Mouse (Mus musculus) heart, embryonic 11.5 days (tissue): ENCODE measurements around the gene Hsp90ab1. TPM values are rescaled to one million over a fixed set of nuclear protein-coding genes. Genes with fewer than 3 reads are reported as not detected.
A peak's percentile ranks its signal among the peaks of the same experiment; 100 is the strongest.

ENCODE experiments used
- ATAC-seq: fragments of 200-750 bp; cut with Nextera tagmentation; replicated peaks from 2 replicates; pipeline ENCODE4 v1.8.0; 2017; ENCODE audit warnings: moderate library complexity; ENCODE audit not compliant: insufficient number of reproducible peaks, low FRiP score, low TSS enrichment
- H3K27ac ChIP-seq: fragments of 300-500 bp; sonication (generic); 2 replicates; pipeline ENCODE4 v1.5.1; 2014; ENCODE audit warnings: mild to moderate bottlenecking, low read depth, low read length
- H3K27me3 ChIP-seq: fragments of 300-500 bp; sonication (generic); 2 replicates; pipeline ENCODE4 v1.6.1; 2014; ENCODE audit warnings: mild to moderate bottlenecking, low read length, mixed read lengths; ENCODE audit not compliant: control insufficient read depth, insufficient read depth
- H3K36me3 ChIP-seq: fragments of 300-500 bp; sonication (generic); 2 replicates; pipeline ENCODE4 v1.6.1; 2014; ENCODE audit warnings: mild to moderate bottlenecking, low read length, moderate library complexity, mixed read lengths; ENCODE audit not compliant: control insufficient read depth, insufficient read depth
- H3K4me1 ChIP-seq: fragments of 300-500 bp; sonication (generic); 2 replicates; pipeline ENCODE4 v1.6.1; 2014; ENCODE audit warnings: low read length; ENCODE audit not compliant: control insufficient read depth, insufficient read depth
- H3K4me2 ChIP-seq: fragments of 300-500 bp; sonication (generic); 2 replicates; pipeline ENCODE4 v1.6.1; 2014; ENCODE audit warnings: mild to moderate bottlenecking, moderate library complexity
- H3K4me3 ChIP-seq: fragments of 300-500 bp; sonication (generic); 2 replicates; pipeline ENCODE4 v1.5.1; 2014; ENCODE audit warnings: low read depth, low read length
- H3K9ac ChIP-seq: fragments of 300-500 bp; sonication (generic); 2 replicates; pipeline ENCODE4 v1.6.1; 2014; ENCODE audit warnings: mild to moderate bottlenecking, low read depth, low read length, moderate library complexity
- H3K9me3 ChIP-seq: fragments of 300-500 bp; sonication (generic); replicated peaks from 2 replicates; pipeline ENCODE4 v1.6.1; 2016; ENCODE audit warnings: low read length; ENCODE audit not compliant: control insufficient read depth
- WGBS: fragments of 180-500 bp; shearing (Covaris S2); extraction: QIAGEN DNeasy Blood & Tissue Kit; methylation state at CpG from one replicate; pipeline ENCODE4 v1.1.7; 2014; ENCODE audit not compliant: insufficient replicate concordance; 5-methylcytosine and 5-hydroxymethylcytosine counted together
- polyA plus RNA-seq: library from polyadenylated mRNA; unstranded; fragments of >200 nt; fragmentation: Nextera tagmentation; extraction: Ambion mirVana; gene quantifications from 2 replicates; pipeline ENCODE4 v1.2.1, GENCODE M21; 2014

The Hsp90ab1 gene
- polyA plus RNA-seq, 1 experiment from 2014 or later = 1,495 TPM

GRCm38 (mm10) chr17:45545278-45545961 lies 27.7 kb downstream of the Hsp90ab1 start:
- H3K9ac ChIP-seq = no peak overlapping the region
- no peak for ATAC-seq
- H3K27ac ChIP-seq = no peak overlapping the region
- H3K4me2 ChIP-seq = peak overlapping the region; percentile 58
- peaks cover 26% of the 10 kb centered on the region for H3K4me1 ChIP-seq
- peaks cover 91% of the 10 kb centered on the region for H3K27me3 ChIP-seq
- no peaks in the 10 kb centered on the region for H3K36me3 ChIP-seq
- WGBS = 4% methylated on average over 74 of the region's 74 CpGs
- H3K4me3 ChIP-seq = peak overlapping the region; percentile 39
- H3K9me3 ChIP-seq = no peaks in the 10 kb centered on the region

DNA sequence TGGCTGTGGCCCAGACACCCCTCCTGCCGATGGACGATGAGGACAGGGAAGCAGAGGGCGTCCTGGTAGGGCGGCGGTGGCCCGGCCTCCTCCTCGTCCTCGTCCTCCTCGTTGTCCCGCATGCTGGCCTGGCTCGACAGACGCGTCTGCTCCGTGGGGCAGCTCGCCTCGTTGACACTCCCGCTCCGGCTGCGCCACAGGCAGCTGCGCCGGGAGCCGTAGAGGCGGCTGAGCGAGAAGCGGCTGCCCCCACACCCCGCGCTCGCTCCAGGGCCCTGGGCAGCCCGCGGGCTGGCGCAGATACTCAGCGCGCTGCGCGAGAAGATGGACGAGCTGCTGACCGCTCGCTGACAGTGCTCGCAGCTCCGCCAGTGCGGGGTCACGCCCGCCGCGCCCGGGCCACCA lies 28.2 kb downstream of the Hsp90ab1 start:
- H3K9ac ChIP-seq = no peak overlapping the region
- H3K4me1 ChIP-seq = peaks cover 23% of the 10 kb centered on the region
- no peak for ATAC-seq
- H3K4me2 ChIP-seq = peak overlapping the region; percentile 58
- no peak overlapping the region for H3K27ac ChIP-seq
- 1% methylated on average over 46 of the region's 46 CpGs for WGBS
- H3K9me3 ChIP-seq = no peaks in the 10 kb centered on the region
- H3K27me3 ChIP-seq = peaks cover 96% of the 10 kb centered on the region
- H3K36me3 ChIP-seq = no peaks in the 10 kb centered on the region
- H3K4me3 ChIP-seq = peak overlapping the region; percentile 39

GRCm38 (mm10) chr17:45544001-45544872 lies 28.8 kb downstream of the Hsp90ab1 start:
- no peak overlapping the region for H3K9ac ChIP-seq
- peak overlapping the region; percentile 58 for H3K4me2 ChIP-seq
- H3K9me3 ChIP-seq = no peaks in the 10 kb centered on the region
- H3K27ac ChIP-seq = no peak overlapping the region
- peaks cover 23% of the 10 kb centered on the region for H3K4me1 ChIP-seq
- peaks cover 98% of the 10 kb centered on the region for H3K27me3 ChIP-seq
- peak overlapping the region; percentile 39; the same call in 1 of the 2 replicates for H3K4me3 ChIP-seq
- no peaks in the 10 kb centered on the region for H3K36me3 ChIP-seq
- no peak for ATAC-seq
- 5% methylated on average over 24 of the region's 24 CpGs for WGBS

DNA sequence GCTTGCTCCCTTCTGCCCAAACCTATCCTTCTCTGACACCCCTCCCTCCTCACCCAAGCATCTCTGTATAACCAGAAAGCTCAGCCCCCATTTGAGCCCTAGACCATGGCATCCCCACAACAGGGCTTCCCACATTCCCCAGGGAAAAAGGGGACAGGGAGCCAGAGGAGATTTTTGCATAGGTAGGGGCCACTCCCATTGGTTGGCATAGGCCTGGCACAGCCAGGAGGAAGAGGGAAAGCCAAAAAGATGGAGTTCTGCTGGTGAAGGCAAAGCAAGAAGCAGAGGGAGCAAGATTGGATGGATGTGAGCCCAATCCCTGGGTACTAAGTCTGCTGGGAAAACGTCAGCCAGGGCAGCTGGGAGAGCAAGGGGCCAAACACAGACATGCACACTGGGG lies 30.0 kb downstream of the Hsp90ab1 start:
- Histone ChIP-seq H3K9ac (no peak overlapping the region), H3K4me2 (no peak overlapping the region), H3K27ac (no peak overlapping the region), H3K27me3 (peaks cover 97% of the 10 kb centered on the region), H3K4me3 (no peak overlapping the region), H3K36me3 (no peaks in the 10 kb centered on the region), H3K9me3 (no peaks in the 10 kb centered on the region), H3K4me1 (peaks cover 20% of the 10 kb centered on the region)
- no peak for ATAC-seq
- 23% methylated on average over 1 of the region's 1 CpGs for WGBS

DNA sequence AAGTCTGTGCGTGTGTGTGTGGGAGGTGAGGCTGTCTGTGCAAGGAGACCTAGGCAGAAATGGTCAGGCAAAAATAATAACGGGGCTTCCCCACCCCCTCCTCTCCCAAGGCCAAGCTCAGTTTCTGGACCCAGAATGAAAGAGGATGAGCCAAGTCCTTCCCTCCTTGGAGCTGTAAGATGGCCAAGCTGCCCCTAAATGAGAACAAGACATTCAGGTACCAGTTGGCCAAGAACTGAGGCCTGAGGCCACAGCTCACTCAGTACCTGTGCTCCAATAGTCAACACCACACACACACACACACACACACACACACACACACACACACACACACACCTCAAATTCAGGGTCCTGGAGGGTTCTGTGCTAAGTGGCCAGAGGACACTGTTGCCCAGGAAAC lies 30.4 kb downstream of the Hsp90ab1 start:
- Histone ChIP-seq H3K9me3 (no peaks in the 10 kb centered on the region), H3K9ac (no peak overlapping the region), H3K4me2 (no peak overlapping the region), H3K36me3 (no peaks in the 10 kb centered on the region), H3K27ac (no peak overlapping the region), H3K4me1 (peaks cover 20% of the 10 kb centered on the region), H3K27me3 (peaks cover 97% of the 10 kb centered on the region), H3K4me3 (no peak overlapping the region)
- 74% methylated on average over 2 of the region's 2 CpGs for WGBS
- ATAC-seq = no peak

DNA sequence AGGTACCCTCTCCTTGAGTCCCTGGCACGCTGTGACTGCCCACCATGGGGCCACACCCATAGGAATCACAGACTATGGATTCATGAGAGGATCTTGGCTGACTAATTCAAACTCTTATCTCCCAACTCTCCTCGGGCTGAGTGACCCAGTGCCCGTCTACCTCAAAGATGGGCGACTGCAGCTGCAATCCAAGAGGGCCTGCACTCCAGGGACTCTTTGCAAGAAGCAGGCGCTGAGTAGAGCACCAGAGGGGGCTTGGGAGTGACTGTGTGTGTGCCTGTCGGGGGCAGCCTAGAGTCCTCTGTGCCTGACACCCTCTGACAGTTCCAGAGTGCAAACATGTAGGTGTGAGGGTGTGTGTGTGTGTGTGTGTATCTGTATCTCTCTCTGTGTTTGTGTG lies 30.9 kb downstream of the Hsp90ab1 start:
- Histone ChIP-seq H3K9me3 (no peaks in the 10 kb centered on the region), H3K36me3 (no peaks in the 10 kb centered on the region), H3K27ac (no peak overlapping the region), H3K4me1 (peaks cover 20% of the 10 kb centered on the region), H3K4me3 (no peak overlapping the region), H3K27me3 (peaks cover 92% of the 10 kb centered on the region), H3K4me2 (no peak overlapping the region), H3K9ac (no peak overlapping the region)
- ATAC-seq = no peak
- WGBS = 25% methylated on average over 6 of the region's 6 CpGs

DNA sequence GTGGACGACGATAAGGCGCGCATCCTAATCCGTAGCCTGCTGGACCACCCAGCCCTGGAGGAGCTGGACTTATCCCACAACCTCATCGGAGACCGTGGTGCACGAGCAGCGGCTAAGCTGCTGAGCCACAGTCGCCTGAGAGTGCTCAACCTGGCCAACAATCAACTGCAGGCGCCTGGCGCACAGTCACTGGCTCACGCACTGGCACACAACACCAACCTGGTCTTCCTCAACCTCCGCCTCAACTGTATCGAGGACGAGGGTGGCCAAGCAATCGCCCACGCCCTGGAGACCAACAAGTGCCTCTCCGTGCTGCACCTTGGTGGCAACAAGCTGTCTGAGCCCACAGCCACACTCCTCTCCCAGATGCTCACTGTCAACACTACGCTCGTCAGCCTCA lies 33.4 kb downstream of the Hsp90ab1 start:
- Histone ChIP-seq H3K4me1 (peaks cover 8% of the 10 kb centered on the region), H3K4me3 (no peak overlapping the region), H3K27ac (no peak overlapping the region), H3K36me3 (no peaks in the 10 kb centered on the region), H3K4me2 (no peak overlapping the region), H3K9ac (no peak overlapping the region), H3K9me3 (no peaks in the 10 kb centered on the region), H3K27me3 (peaks cover 92% of the 10 kb centered on the region)
- WGBS = 69% methylated on average over 21 of the region's 21 CpGs
- no peak for ATAC-seq

DNA sequence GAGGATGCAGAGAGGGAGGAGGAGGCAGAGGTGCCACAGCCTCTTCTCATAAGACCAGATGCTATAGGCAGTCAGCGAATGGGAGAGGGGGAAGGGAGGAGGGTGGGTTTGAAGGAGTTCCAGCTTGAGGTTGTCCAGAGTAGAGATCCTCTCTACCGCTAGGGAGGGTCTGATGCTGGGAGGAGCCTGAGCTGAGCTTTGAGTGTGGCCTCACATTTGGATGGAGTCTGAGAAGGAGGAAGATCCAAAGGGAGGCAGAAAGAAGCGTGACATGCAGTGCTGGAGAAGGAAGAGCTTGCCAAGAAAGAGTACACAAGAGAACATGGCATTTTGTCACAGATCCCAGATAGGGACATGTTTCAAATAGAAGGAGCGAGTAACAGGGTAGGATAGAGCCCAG lies 34.7 kb downstream of the Hsp90ab1 start:
- Histone ChIP-seq H3K36me3 (no peaks in the 10 kb centered on the region), H3K4me1 (no peaks in the 10 kb centered on the region), H3K4me2 (no peak overlapping the region), H3K4me3 (no peak overlapping the region), H3K9me3 (no peaks in the 10 kb centered on the region), H3K9ac (no peak overlapping the region), H3K27me3 (peaks cover 89% of the 10 kb centered on the region), H3K27ac (no peak overlapping the region)
- no peak for ATAC-seq
- WGBS = 58% methylated on average over 4 of the region's 4 CpGs
